Mouse (Mus musculus) lung, adult 18-20 months (tissue): ENCODE results near the gene Ccdc97.

Experiments used
- DNase-seq, 2 experiments: peaks; one replicate each; pipeline ENCODE4 v3.0.0; 2022; ENCODE audit warnings: mixed read lengths in 2 of 2

Gene Ccdc97

GRCm38 (mm10) chr7:25687811-25688401 lies 31.0 kb downstream of the Ccdc97 start:
- DNase-seq = peak; percentile 71 to 72

- peak; percentile 80 to 85 for DNase-seq
These were observed 32.0 kb downstream of the Ccdc97 start, which contains the start of gene Tgfb1 for GRCm38 (mm10) chr7:25686680-25687531. TSS of gene Tgfb1 (plus strand) at chr7:25687002.

DNA sequence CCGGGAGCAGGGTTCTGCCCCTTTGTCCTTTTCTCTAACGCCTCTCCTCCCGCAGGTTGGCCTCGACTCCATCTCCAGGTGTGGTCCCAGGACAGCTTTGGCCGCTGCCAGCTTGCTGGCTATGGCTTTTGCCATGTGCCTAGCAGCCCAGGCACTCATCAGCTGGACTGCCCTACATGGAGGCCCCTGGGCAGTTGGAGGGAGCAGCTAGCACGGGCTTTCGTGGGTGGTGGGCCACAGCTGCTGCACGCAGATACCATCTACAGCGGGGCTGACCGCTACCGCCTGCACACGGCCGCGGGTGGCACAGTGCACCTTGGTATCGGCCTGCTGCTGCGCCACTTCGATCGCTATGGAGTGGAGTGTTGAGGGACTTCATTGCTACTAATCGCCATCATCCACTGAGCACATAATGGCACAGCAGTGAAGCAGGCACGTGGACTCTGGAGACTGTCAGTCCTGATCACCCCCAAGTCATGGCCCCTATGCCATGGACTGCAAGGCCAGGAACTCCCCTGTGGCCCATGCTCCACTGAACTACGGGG lies 32.9 kb downstream of the Ccdc97 start:
- DNase-seq = no peak

DNA sequence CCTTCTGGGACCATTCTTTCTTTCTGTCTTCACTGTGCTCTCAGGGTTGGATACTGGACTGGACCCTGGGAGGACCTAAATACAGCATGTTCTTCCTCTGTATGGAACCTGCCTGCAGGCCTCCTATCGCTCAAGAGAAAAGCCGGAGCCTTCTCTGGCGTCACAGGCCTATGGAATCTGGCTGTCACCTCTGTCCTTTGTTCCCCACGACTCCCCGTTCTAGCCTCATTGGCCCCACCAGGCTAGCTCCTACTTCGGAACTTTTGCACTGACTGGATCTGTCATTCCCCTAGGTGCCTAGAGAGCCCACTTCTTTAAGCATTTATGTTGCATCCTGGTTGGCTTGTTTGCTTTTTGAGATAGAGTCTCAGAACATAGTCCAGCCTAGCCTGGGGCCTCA lies 34.2 kb downstream of the Ccdc97 start:
- DNase-seq = no peak

DNA sequence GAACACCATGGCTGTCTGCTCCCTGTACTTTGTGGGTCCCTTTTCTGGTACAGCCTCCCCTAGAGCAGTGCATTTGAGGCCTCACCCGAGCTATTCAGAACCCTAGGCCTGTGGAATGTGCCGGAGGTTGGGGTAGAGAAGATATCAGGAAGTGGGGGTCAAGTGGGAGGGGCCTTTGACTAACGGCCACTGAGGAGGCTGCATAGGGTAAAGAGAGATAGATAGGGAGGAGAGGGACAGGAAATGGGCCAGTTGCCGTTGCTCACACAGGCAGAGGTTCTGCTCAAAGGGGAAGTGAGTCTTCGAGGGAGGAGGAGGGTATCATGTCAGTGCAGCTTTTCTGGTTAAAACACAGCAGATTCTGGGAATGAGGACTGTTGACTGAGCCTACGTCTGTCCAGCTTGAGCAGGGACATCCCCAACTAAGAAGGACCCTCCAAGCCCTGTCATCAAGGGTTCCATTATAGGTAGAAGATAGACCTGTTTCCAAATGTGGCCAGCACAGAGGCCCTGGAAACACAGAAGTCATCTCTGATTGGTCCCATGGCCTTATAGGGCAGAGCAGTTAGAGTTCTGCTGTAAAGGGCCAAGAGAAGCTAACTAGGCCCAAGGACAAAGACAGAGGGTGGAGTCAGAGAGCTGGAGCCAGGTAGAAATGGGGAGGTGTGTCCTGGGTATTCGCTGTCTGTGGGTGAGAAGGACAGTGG lies 35.3 kb downstream of the Ccdc97 start:
- DNase-seq = peak; percentile 43 to 51

DNA sequence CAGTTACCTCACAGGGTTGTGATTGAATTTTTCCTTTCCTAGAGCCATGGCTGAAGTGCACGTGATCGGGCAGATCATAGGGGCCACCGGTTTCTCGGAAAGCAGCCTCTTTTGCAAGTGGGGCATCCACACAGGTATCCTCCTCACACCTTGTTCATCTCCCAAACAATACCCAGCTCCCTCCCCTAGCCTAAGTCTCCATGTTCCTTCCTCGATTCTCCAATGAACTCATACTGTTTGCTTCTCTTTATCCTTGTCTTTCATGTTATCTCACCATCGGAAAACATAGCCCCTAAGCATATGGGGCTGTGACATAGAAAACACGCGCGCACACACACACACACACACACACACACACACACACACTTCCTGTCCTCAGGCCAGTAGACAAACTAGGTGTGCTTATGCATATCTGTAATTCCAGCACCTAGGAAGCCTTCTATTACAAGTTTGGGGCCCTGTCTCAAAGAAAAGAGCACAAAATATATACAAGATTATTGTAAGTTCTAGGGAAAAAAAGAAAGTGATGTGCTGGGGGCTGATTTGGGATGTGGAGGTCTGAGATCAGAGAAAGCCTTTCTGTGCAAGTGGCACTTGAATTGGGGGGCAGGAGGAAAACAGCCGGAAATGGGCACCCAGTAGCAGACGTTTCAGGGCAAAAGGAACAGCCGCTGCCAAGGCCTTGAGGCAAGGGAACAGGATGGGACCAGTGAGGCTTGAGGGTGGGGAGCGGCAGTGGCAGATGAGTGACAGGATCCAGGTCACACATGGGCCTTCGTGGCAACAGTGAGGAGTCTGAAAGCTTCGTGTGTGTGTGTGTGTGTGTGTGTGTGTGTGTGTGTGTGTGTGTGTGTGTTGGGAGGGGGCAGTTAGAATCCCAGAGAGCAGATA lies 37.3 kb downstream of the Ccdc97 start:
- DNase-seq = no peak

DNA sequence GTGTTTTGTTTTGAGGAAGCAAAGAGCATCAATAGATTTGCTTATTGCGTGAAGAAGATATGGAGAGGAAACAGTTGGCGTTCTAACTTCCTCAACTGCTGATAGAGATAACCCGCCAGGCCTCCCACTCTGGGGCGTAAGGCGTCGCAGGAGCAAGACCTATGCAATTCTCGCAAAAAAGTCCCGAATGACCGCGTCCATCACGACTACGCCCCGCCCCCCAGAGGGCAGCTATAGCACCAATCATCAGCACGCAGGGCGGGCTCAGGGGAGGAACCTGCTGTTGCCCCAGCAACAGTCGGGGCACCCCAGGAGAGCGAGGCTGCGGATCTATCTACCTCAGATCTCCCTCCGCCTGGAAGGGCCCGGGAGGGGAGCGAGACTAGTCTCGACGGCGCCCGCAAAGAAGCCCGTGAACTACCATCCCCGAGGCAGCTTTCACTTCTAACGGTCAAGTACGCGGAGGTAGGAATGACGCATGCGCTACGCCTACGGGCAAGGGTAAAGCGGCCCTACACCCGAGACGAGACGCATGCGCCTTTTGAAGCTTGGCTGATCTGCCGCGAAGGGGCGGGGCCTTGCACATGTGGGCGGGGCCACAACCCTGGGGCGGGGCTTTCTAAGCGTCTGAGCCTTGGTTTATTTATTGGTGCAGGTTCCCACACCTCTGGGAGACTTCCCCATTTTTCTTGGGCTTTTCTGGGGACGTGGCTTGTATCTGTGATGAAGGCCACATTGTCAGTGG lies 38.2 kb downstream of the Ccdc97 start, which contains the start of gene B9d2:
TSS of gene B9d2 (plus strand) at position 267 of the 745 bp plus-strand sequence.
- peak; percentile 95 to 96 for DNase-seq

DNA sequence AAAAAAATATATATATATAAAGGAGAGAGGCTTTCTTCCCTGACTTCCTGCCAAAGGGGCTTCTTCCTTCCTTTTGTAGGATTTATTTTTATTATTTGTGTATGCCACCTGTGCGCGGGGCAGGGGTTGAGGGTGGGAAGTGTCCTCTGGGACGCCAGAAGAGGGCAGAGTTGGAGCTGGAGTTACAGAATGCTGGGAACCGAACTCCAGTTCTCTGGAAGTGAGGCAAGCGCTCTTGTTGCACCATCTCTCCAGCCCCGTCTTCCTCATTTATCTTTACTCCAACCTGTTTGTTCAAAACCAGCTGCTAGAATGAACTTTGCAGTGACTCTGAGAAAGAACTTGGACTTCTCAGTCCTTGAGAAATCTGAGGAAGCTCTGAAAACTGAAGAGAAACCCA lies 38.9 kb downstream of the Ccdc97 start:
- DNase-seq = peak in 1 of 2 experiments; percentile 45

DNA sequence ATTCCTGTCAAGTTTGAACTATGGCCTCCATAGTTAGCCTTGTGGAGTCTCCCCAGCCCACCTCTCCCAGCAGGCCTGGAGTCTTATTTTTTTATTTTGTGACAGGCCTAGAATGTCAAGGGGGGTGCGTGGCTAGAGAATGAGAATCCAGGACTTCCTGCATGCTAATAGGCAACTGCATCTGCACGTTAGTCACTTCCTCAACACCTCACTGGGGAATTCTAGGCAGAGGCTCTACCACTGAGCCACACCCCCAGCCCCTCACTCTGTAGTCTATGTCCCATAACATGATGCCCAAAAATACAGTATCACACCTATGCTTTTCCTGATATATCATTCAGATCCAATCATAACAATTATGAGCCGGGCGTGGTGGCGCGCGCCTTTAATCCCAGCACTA lies 41.9 kb downstream of the Ccdc97 start:
- DNase-seq = no peak

DNA sequence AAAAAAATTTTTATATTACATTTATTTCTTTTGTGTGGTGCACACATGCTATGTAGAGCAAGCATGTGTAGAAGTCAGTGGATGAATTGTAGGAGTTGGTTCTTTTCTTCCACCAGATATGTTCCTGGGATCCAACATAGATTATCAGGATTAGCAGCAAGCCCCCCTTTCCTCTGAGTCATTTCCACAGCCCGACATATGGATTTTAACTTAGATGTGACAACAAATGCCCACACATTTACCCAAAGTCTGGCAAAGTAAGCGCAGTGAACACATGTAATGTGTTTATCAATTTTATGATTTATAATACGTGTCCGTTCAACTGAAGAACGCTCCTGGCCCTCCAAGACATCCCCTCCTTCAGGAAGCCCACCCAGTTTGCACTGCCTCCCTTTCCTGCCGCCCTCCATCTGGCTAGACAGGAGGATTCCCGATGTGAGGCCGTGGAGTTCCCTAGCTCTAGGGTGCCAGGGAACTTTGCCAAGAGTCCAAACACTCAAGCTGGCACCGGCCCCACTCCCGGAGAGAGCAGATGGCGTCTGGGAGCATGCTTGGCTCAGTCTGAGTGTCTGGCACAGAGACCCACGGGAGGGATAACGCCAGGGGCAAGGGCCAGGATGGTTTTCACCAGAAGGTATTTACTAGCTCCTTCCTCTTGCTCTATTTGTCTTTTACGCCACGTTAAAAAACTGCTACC lies 42.7 kb downstream of the Ccdc97 start:
- peak; percentile 89 to 92 for DNase-seq

DNA sequence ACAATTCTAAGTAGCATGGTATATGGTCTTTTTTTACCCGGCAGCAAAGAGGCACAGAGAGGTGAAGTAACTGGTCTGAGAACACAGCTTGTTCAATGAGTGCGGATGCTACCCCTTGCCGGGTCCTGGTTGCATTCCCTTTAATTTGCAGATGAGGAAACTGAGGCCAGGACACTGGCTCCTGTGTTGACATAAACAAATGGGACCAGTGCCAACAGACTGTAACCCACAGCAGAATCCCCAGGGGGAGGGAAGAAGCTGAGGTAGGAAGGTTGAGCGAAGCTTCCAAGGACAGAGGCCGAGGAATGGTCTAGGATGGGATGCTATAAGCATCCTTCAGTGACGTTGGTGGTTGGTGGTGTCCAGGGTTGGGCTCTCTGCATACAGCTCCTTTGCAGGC lies 43.5 kb downstream of the Ccdc97 start:
- no peak for DNase-seq

GRCm38 (mm10) chr7:25674719-25675300 lies 44.1 kb downstream of the Ccdc97 start, which contains the start of gene Tmem91:
TSS of gene Tmem91 (minus strand) at chr7:25675166.
- no peak for DNase-seq

DNA sequence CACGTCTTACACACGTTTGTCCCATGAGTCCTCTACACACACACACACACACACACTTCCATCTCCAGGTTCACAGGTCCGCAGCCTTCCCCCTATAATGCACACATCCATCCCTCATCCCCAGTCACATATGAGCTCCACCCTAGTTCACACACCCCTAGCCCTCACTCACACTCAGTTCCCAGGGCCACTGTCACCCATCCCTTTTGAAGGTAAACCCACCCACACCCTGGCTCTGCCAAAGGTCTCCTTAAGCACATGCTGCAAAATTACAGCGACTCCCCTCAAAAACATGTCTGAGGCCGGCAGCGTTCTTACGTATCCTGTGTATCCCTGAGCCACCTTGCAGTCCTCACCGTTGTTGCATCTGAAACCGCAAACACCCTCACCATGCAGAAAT lies 44.6 kb downstream of the Ccdc97 start:
- DNase-seq = no peak

DNA sequence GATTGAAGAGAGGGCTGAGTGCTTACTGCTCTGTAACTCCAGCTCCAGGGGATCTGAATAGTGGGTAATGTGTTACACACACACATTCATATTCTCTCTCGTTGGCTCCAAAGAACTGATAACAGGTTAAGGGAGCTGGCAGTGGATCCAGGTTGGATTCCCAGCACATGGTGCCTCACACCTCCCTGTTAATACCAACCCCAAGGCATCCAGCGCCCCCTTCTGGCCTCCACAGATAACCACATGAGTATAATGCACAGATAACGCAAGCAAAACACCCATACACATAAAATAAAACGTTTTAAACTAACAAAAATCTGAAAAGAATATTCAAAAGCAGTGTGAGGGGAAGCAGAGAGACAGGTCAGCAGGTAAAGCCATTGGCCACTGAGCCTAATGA lies 46.4 kb downstream of the Ccdc97 start:
- no peak for DNase-seq

GRCm38 (mm10) chr7:25671686-25672085 lies 47.2 kb downstream of the Ccdc97 start:
- no peak for DNase-seq

GRCm38 (mm10) chr7:25670096-25670495 lies 48.8 kb downstream of the Ccdc97 start:
- DNase-seq = no peak

DNA sequence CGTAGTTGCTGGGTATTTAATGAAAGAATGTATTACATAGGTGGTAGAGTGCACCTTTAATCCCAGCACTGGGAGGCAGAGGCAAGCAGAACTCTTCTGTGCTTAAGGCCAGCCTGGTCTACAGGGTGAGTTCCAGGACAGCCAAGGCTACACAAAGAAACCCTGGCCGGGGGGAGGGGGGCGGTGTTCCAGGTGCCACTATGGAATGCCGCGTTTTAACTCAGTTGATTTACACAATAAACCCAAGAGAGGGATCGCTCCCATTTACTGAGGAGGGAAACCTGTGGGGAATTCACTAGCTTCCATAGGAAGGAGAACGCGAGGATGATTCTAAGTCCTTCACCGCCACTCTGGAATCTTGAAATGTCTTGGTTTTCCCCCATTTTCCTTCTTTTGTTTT lies 49.3 kb downstream of the Ccdc97 start:
- DNase-seq = no peak

DNA sequence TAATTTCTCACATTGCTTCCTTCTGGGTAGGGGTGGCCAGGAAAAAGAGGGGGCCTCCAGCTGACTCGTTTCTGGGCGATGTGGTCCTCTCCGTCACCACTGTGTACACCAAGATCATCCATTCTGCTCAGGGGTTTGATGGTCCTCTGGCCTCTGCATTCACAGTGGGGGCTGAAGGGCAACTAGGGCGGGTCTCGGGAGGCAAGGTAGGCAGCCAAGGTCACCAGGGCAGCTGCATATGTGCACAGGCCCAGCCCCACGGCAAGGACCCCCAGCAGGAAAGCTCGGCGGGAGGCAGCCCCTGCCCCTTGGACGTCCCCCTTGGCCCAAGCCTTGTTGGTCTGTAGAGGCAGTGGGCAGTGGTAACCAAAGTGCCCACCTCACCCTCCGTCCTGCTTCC lies 49.7 kb downstream of the Ccdc97 start:
- DNase-seq = no peak

DNA sequence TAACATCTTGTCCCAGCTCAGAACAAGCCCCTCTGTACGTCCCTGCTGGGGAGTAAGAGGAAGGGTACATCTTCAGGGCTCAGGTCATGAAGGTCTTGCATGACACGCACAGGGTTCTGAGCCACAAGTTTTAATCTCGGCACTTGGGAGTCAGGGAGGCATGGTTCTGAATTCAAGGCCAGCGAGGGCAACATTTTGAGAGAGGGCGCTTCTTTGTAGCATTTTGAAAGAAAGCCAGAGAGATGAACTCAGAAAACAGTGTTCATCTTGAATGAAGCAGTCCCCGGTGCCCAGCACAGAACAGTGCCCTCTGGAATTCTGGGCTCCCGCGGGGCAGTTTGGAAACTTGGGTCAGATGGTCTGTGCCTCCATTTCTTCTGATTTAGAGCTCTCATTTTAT lies 52.5 kb downstream of the Ccdc97 start:
- DNase-seq = no peak
